Mouse (Mus musculus): ENCODE data around the gene Mfn1. TPM values are rescaled to one million over a fixed set of nuclear protein-coding genes. Genes with fewer than 3 reads are reported as not detected.
A peak's percentile ranks its signal among the peaks of the same experiment; 100 is the strongest.

The Mfn1 gene
- polyA plus RNA-seq, 1 experiment from 2014 or later: 32.2 TPM

DNA sequence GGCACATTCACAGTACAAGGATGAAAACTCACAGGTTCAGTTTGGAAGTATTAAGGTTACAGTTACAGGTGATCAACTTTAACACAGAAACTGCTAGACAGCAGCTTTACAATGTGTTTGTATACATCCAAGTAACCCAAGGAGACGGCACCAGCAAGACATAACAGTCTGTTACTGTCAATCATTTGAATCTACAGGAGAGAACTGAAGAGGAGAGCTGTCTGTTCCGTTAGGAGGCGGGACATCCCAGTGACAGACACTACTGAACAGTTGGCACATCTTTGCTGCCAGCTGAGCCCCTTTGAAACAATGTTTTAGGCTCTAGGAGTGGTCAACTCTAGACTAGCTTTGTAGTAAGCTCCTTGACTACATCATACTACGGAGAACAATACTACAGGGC is 54.2 kb downstream of the Mfn1 start:
- Histone ChIP-seq H3K9ac (ENCODE audit: low read length) (no peak overlapping the region), H3K4me2 (ENCODE audit: low read depth, low read length) (no peak overlapping the region), H3K27me3 (ENCODE audit: control insufficient read depth, insufficient read depth, low read depth, low read length) (no peaks in the 10 kb centered on the region), H3K4me3 (ENCODE audit: low read length) (no peak overlapping the region), H3K36me3 (ENCODE audit: control insufficient read depth, insufficient read depth, low read length) (peaks cover 20% of the 10 kb centered on the region), H3K9me3 (ENCODE audit: control insufficient read depth, low read length) (no peaks in the 10 kb centered on the region), H3K27ac (ENCODE audit: low read length) (no peak overlapping the region), H3K4me1 (replicated peaks; ENCODE audit: control insufficient read depth, insufficient read depth, low read length) (no peaks in the 10 kb centered on the region)
- WGBS: 86% methylated on average over 4 of the region's 4 CpGs
- no peak for ATAC-seq (ENCODE audit: low read depth)

DNA sequence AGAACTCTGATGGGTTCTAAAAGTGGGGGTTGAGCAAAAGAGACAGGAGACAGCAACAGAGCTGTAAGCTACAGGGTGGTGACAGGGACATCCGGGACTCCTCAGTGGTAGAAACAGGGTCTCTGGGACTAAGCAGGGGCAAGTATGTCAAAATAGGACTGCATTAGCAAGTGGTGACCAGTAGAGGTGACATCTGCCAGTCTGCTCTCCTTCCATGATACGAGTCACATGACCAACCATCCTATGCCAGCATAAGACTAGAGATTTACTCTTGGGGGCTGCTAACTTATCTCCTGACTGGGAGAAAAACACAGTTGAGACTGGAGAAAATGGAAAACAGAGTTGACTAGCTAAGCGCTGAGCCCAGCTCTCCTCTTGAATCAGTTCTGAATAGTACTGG is 57.0 kb downstream of the Mfn1 start:
- WGBS: 92% methylated on average over 3 of the region's 3 CpGs
- Histone ChIP-seq H3K36me3 (ENCODE audit: control insufficient read depth, insufficient read depth, low read length) (peaks cover 20% of the 10 kb centered on the region), H3K4me1 (replicated peaks; ENCODE audit: control insufficient read depth, insufficient read depth, low read length) (no peaks in the 10 kb centered on the region), H3K27ac (ENCODE audit: low read length) (no peak overlapping the region), H3K9ac (ENCODE audit: low read length) (no peak overlapping the region), H3K9me3 (ENCODE audit: control insufficient read depth, low read length) (no peaks in the 10 kb centered on the region), H3K4me2 (ENCODE audit: low read depth, low read length) (no peak overlapping the region), H3K27me3 (ENCODE audit: control insufficient read depth, insufficient read depth, low read depth, low read length) (no peaks in the 10 kb centered on the region), H3K4me3 (ENCODE audit: low read length) (no peak overlapping the region)
- no peak for ATAC-seq (ENCODE audit: low read depth)

DNA sequence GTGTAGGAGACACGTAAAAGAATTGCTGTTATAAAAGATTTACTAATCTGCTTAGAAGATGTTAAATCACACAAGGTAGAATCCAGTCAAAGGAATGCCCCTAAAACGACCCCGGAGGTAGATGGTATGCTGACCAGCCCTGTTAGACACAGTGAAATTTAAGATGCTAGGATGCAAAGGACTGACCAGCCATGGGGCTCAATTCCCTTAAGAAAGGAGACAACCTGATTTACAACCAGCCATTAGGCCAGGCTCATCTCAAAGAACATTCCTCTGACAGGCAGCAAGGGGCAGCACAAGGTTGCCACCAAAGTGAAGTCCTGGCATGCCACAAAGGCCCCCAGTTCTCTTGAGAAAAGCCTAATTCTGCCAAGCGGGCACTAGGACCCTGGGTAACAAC is 65.8 kb downstream of the Mfn1 start:
- Histone ChIP-seq H3K4me1 (replicated peaks; ENCODE audit: control insufficient read depth, insufficient read depth, low read length) (no peaks in the 10 kb centered on the region), H3K4me2 (ENCODE audit: low read depth, low read length) (no peak overlapping the region), H3K9me3 (ENCODE audit: control insufficient read depth, low read length) (no peaks in the 10 kb centered on the region), H3K27ac (ENCODE audit: low read length) (no peak overlapping the region), H3K36me3 (ENCODE audit: control insufficient read depth, insufficient read depth, low read length) (0 out of 2 replicates have a peak, but pooled peaks cover 2% of the 10 kb centered on the region), H3K4me3 (ENCODE audit: low read length) (no peak overlapping the region), H3K9ac (ENCODE audit: low read length) (no peak overlapping the region), H3K27me3 (ENCODE audit: control insufficient read depth, insufficient read depth, low read depth, low read length) (no peaks in the 10 kb centered on the region)
- whole genome bisulfite sequencing: 75% methylated on average over 4 of the region's 4 CpGs
- ATAC-seq (ENCODE audit: low read depth): no peak

DNA sequence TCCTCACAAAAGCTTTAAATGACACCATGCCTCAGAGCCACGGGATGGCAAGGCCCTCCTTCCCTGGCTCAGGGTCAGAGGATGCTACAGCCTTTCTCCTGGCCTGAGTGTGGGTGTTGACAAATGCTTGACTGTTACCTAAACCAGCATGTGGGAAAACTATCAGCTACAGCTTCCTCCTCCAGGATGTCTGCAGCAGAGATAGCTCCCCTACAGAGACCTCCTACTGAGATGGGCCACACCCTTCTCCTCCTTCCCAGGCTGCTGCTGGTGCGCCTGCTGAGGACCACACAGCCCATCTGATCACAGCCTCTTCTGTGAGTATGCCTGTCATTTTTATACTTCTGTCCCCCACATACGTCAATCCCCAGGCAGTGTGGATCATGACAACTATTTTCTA is 70.1 kb downstream of the Mfn1 start:
- no peak for ATAC-seq (ENCODE audit: low read depth)
- no peaks in the 10 kb centered on the region for H3K36me3 ChIP-seq (ENCODE audit: control insufficient read depth, insufficient read depth, low read length)
- H3K4me2 ChIP-seq (ENCODE audit: low read depth, low read length): no peak overlapping the region
- no peak overlapping the region for H3K9ac ChIP-seq (ENCODE audit: low read length)
- WGBS: 61% methylated on average over 3 of the region's 3 CpGs
- H3K27ac ChIP-seq (ENCODE audit: low read length): no peak overlapping the region
- no peaks in the 10 kb centered on the region for H3K4me1 ChIP-seq (replicated peaks; ENCODE audit: control insufficient read depth, insufficient read depth, low read length)
- no peak overlapping the region for H3K4me3 ChIP-seq (ENCODE audit: low read length)
- no peaks in the 10 kb centered on the region for H3K9me3 ChIP-seq (ENCODE audit: control insufficient read depth, low read length)
- no peaks in the 10 kb centered on the region for H3K27me3 ChIP-seq (ENCODE audit: control insufficient read depth, insufficient read depth, low read depth, low read length)

DNA sequence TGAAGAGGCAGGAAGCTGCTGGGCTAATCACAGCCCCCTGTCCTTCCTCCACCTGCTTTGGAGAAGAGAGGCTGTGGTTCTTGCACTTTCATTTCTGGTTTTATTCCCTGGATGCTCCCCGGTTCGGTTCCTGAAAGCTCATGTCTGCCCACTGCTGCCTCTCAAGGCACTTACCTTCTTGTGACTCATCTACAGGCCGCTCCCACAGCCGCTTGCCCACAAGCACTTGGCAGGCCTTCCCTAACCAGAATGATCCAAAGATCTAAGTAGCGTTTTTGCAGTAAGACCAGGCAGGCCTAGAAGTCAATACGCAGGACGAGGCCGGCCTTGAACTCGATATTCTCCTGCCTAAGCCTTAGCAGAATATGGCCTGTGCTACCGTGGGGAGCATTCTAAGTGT is 71.8 kb downstream of the Mfn1 start:
- Histone ChIP-seq H3K9ac (ENCODE audit: low read length) (no peak overlapping the region), H3K9me3 (ENCODE audit: control insufficient read depth, low read length) (no peaks in the 10 kb centered on the region), H3K4me2 (ENCODE audit: low read depth, low read length) (no peak overlapping the region), H3K4me3 (ENCODE audit: low read length) (no peak overlapping the region), H3K27me3 (ENCODE audit: control insufficient read depth, insufficient read depth, low read depth, low read length) (no peaks in the 10 kb centered on the region), H3K27ac (ENCODE audit: low read length) (no peak overlapping the region), H3K36me3 (ENCODE audit: control insufficient read depth, insufficient read depth, low read length) (no peaks in the 10 kb centered on the region), H3K4me1 (replicated peaks; ENCODE audit: control insufficient read depth, insufficient read depth, low read length) (no peaks in the 10 kb centered on the region)
- no peak for ATAC-seq (ENCODE audit: low read depth)
- 84% methylated on average over 10 of the region's 10 CpGs for WGBS

DNA sequence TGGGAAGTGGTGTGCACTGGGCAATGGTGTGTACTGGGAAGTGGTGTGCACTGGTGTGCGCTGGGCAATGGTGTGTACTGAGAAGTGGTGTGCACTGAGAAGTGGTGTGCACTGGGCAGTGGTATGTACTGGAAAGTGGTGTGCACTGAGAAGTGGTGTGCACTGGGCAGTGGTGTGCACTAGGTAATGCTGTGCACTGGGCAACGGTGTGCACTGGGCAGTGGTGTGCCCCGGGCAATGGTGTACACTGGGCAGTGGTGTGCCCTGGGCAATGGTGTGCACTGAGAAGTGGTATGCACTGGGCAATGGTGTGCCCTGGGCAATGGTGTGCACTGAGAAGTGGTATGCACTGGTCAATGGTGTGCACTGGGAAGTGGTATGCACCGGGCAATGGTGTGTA is 80.0 kb downstream of the Mfn1 start:
- Histone ChIP-seq H3K4me1 (replicated peaks; ENCODE audit: control insufficient read depth, insufficient read depth, low read length) (0 out of 2 replicates have a peak, but pooled peaks cover 2% of the 10 kb centered on the region), H3K27me3 (ENCODE audit: control insufficient read depth, insufficient read depth, low read depth, low read length) (no peaks in the 10 kb centered on the region), H3K9ac (ENCODE audit: low read length) (no peak overlapping the region), H3K4me3 (ENCODE audit: low read length) (no peak overlapping the region), H3K4me2 (ENCODE audit: low read depth, low read length) (no peak overlapping the region), H3K27ac (ENCODE audit: low read length) (no peak overlapping the region), H3K36me3 (ENCODE audit: control insufficient read depth, insufficient read depth, low read length) (no peaks in the 10 kb centered on the region), H3K9me3 (ENCODE audit: control insufficient read depth, low read length) (no peaks in the 10 kb centered on the region)
- ATAC-seq (ENCODE audit: low read depth): no peak
- 93% methylated on average over 4 of the region's 4 CpGs for WGBS

DNA sequence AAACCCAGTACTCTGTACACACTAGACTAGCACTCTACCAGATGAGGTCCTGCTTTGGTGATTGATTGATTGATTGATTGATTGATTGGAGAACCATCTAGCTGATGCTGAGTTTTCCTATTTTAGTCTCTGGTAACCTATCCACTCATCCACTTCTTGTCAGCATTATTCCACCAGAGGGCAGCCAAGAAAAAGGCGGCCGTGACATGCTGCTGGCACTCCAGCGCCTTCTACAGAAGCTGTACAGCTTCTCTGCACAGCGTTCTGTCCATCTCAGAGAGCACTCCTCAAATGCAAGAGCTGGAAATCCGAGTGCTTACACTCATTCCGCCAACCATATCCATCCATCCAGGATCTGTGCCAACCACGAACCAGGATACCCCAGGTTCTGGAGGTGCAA is 81.3 kb downstream of the Mfn1 start:
- Histone ChIP-seq H3K27ac (ENCODE audit: low read length) (no peak overlapping the region), H3K27me3 (ENCODE audit: control insufficient read depth, insufficient read depth, low read depth, low read length) (no peaks in the 10 kb centered on the region), H3K4me2 (ENCODE audit: low read depth, low read length) (no peak overlapping the region), H3K36me3 (ENCODE audit: control insufficient read depth, insufficient read depth, low read length) (no peaks in the 10 kb centered on the region), H3K9me3 (ENCODE audit: control insufficient read depth, low read length) (no peaks in the 10 kb centered on the region), H3K4me1 (replicated peaks; ENCODE audit: control insufficient read depth, insufficient read depth, low read length) (0 out of 2 replicates have a peak, but pooled peaks cover 8% of the 10 kb centered on the region), H3K9ac (ENCODE audit: low read length) (no peak overlapping the region), H3K4me3 (ENCODE audit: low read length) (no peak overlapping the region)
- 18% methylated on average over 7 of the region's 7 CpGs for WGBS
- ATAC-seq (ENCODE audit: low read depth): peak; percentile 82

DNA sequence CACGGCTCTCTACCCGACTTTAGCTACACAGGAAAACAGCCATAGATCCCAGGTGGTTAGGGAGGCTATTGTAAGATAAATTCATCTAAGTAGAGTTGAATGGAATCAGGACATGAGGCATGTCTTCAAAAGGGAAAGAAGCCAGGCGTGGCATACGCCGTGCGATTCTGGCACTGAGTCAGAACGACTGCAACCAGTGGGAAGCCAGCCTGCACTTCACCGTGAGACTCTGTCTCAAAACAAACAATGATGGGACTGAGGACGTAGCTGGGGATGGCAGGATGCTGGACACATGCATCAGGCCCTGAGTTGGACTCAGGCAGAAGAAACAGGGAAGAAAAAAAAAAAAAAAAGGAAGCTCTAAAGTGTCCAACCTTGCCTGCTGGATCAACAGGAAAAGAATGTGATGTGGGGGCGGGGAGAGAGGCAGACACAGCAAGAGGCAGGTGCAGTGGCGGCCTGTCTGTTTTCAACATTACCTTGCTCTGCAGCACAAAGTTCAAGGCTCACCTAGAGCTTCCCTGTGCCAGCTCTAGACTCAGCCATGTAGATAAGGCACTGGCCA is 82.4 kb downstream of the Mfn1 start:
- Histone ChIP-seq H3K4me1 (replicated peaks; ENCODE audit: control insufficient read depth, insufficient read depth, low read length) (0 out of 2 replicates have a peak, but pooled peaks cover 8% of the 10 kb centered on the region), H3K4me3 (ENCODE audit: low read length) (no peak overlapping the region), H3K27ac (ENCODE audit: low read length) (no peak overlapping the region), H3K9ac (ENCODE audit: low read length) (no peak overlapping the region), H3K27me3 (ENCODE audit: control insufficient read depth, insufficient read depth, low read depth, low read length) (no peaks in the 10 kb centered on the region), H3K36me3 (ENCODE audit: control insufficient read depth, insufficient read depth, low read length) (no peaks in the 10 kb centered on the region), H3K4me2 (ENCODE audit: low read depth, low read length) (no peak overlapping the region), H3K9me3 (ENCODE audit: control insufficient read depth, low read length) (no peaks in the 10 kb centered on the region)
- ATAC-seq (ENCODE audit: low read depth): no peak
- 60% methylated on average over 11 of the region's 11 CpGs for WGBS

DNA sequence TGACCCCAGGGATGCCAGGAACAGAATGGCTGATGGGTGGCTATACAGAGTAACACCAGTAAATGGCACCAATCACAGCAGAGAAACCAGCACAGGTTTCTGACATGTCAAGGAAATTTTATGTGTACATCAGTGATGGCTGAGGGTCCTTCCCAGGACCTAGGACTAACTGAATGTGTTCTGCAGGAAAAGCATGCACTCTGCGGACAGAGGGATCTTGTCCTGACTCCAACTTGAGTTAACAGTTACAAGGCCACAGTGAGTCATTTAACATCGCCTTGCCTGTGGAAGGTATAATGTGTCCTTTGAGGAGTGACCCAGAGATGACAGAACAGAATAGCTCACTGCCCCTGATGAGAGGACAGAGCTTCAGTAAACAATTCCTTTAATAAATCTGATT is 85.5 kb downstream of the Mfn1 start:
- 61% methylated on average over 2 of the region's 2 CpGs for WGBS
- Histone ChIP-seq H3K9me3 (ENCODE audit: control insufficient read depth, low read length) (no peaks in the 10 kb centered on the region), H3K27ac (ENCODE audit: low read length) (no peak overlapping the region; the same call in 1 of the 2 replicates), H3K4me1 (replicated peaks; ENCODE audit: control insufficient read depth, insufficient read depth, low read length) (peaks cover 8% of the 10 kb centered on the region; the same call in 1 of the 2 replicates), H3K27me3 (ENCODE audit: control insufficient read depth, insufficient read depth, low read depth, low read length) (no peaks in the 10 kb centered on the region), H3K36me3 (ENCODE audit: control insufficient read depth, insufficient read depth, low read length) (no peaks in the 10 kb centered on the region), H3K4me2 (ENCODE audit: low read depth, low read length) (peak overlapping the region; percentile 34; the same call in 1 of the 2 replicates), H3K9ac (ENCODE audit: low read length) (no peak overlapping the region), H3K4me3 (ENCODE audit: low read length) (peak overlapping the region; percentile 1; the same call in 1 of the 2 replicates)
- ATAC-seq (ENCODE audit: low read depth): no peak

DNA sequence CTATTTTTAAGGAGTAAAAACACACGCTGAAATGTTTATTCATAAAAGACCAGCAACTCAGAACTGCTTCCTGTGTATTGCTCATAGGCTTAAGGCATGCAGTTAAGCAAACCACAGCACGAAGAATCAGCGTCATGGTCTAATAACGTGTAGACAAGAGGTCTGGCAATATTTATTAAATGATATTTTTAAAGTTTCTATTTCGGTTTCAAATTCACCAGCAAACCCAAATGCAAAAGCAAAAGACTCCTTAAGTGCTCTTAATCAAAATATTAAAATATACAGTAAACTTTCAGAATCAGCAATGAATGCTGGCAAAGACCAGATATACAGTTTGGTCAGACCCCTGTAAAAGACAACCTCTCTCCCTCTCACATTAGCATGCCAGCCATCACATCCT is 86.1 kb downstream of the Mfn1 start:
- H3K4me1 ChIP-seq (replicated peaks; ENCODE audit: control insufficient read depth, insufficient read depth, low read length): peaks cover 8% of the 10 kb centered on the region; the same call in 1 of the 2 replicates
- H3K9me3 ChIP-seq (ENCODE audit: control insufficient read depth, low read length): no peaks in the 10 kb centered on the region
- peak overlapping the region; percentile 80 for H3K9ac ChIP-seq (ENCODE audit: low read length)
- H3K36me3 ChIP-seq (ENCODE audit: control insufficient read depth, insufficient read depth, low read length): no peaks in the 10 kb centered on the region
- no peaks in the 10 kb centered on the region for H3K27me3 ChIP-seq (ENCODE audit: control insufficient read depth, insufficient read depth, low read depth, low read length)
- H3K4me2 ChIP-seq (ENCODE audit: low read depth, low read length): peak overlapping the region; percentile 59
- no peak overlapping the region; the same call in 1 of the 2 replicates for H3K27ac ChIP-seq (ENCODE audit: low read length)
- 32% methylated on average over 5 of the region's 5 CpGs for WGBS
- peak overlapping the region; percentile 76 for H3K4me3 ChIP-seq (ENCODE audit: low read length)
- no peak for ATAC-seq (ENCODE audit: low read depth)
